Mouse (Mus musculus): ENCODE results near the gene C1qtnf1. TPM values are rescaled to one million over a fixed set of nuclear protein-coding genes. Genes with fewer than 3 reads are reported as not detected.
A peak's percentile ranks its signal among the peaks of the same experiment; 100 is the strongest.
"Not testable (repeated sequence)": the region's sequence is repeated elsewhere in the genome, so short reads cannot be mapped to it uniquely, and the experiment has no call there.

Gene C1qtnf1
- 1.9 and 2.0 TPM in 2 replicates for polyA plus RNA-seq (2015; fragmentation: Nextera tagmentation; extraction: Ambion mirVana)

DNA sequence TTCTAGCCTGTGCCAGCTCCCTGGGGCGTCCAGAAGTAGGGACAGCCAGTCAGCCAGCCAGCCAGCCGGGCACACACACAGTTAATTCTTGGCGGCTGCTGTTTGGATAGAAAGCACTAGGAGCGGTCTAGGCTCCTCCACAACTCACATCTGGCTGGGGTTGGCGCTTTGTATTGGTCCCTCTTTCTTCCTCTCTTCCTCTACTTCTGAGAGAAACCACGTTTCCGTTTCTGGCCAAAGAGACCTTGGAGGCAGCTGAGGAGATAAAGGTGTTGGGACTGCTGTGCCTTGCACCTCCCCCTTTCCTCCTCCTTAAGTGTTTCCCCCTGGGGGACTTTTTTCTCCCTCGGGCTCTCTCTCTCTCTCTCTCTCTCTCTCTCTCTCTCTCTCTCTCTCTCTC lies at the start of gene C1qtnf1:
Gene C1qtnf1, plus strand, starts transcription at position 218 of the 400 bp plus-strand sequence.
- peak within 1 kb of the TSS; percentile 18 for H3K4me2 ChIP-seq
- peaks cover 5% of the 10 kb centered on the region; the same call in 1 of the 2 replicates for H3K4me1 ChIP-seq (replicated peaks)
- 1% methylated on average over 8 of the region's 8 CpGs for WGBS (ENCODE audit: insufficient replicate concordance)
- H3K27ac ChIP-seq (replicated peaks), result peak within 1 kb of the TSS; percentile 55
- no peaks in the 10 kb centered on the region for H3K36me3 ChIP-seq (replicated peaks)
- H3K27me3 ChIP-seq, result peaks cover 43% of the 10 kb centered on the region
- H3K4me3 ChIP-seq (replicated peaks), result no peak within 1 kb of the TSS
- no peak within 1 kb of the TSS for H3K9ac ChIP-seq
- ATAC-seq (ENCODE audit: insufficient read depth), result no peak
- no peaks in the 10 kb centered on the region for H3K9me3 ChIP-seq (replicated peaks)

GRCm38 (mm10) chr11:118378656-118379055 lies 49.3 kb upstream of the C1qtnf1 start:
- ATAC-seq (ENCODE audit: insufficient read depth), result no peak
- WGBS (ENCODE audit: insufficient replicate concordance), result 58% methylated on average over 6 of the region's 6 CpGs
- Histone ChIP-seq H3K9me3 (replicated peaks) (no peaks in the 10 kb centered on the region), H3K36me3 (replicated peaks) (no peaks in the 10 kb centered on the region), H3K4me3 (replicated peaks) (no peak overlapping the region), H3K27me3 (no peaks in the 10 kb centered on the region), H3K4me1 (replicated peaks) (no peaks in the 10 kb centered on the region), H3K9ac (no peak overlapping the region), H3K4me2 (no peak overlapping the region), H3K27ac (replicated peaks) (no peak overlapping the region)

GRCm38 (mm10) chr11:118379251-118380009 lies 48.6 kb upstream of the C1qtnf1 start:
- Histone ChIP-seq H3K9me3 (replicated peaks) (no peaks in the 10 kb centered on the region), H3K9ac (no peak overlapping the region), H3K27ac (replicated peaks) (no peak overlapping the region), H3K4me3 (replicated peaks) (no peak overlapping the region), H3K36me3 (replicated peaks) (no peaks in the 10 kb centered on the region), H3K27me3 (no peaks in the 10 kb centered on the region), H3K4me1 (replicated peaks) (no peaks in the 10 kb centered on the region), H3K4me2 (no peak overlapping the region)
- no peak for ATAC-seq (ENCODE audit: insufficient read depth)
- 31% methylated on average over 11 of the region's 11 CpGs for WGBS (ENCODE audit: insufficient replicate concordance)

- H3K4me1 ChIP-seq (replicated peaks); H3K4me2 ChIP-seq; H3K9ac ChIP-seq; H3K27ac ChIP-seq (replicated peaks); H3K9me3 ChIP-seq (replicated peaks); H3K4me3 ChIP-seq (replicated peaks); H3K27me3 ChIP-seq; H3K36me3 ChIP-seq (replicated peaks); ATAC-seq (ENCODE audit: insufficient read depth): not testable (repeated sequence)
- 81% methylated on average over 13 of the region's 13 CpGs for WGBS (ENCODE audit: insufficient replicate concordance)
Measured at GRCm38 (mm10) chr11:118387816-118388215, 40.2 kb upstream of the C1qtnf1 start.

DNA sequence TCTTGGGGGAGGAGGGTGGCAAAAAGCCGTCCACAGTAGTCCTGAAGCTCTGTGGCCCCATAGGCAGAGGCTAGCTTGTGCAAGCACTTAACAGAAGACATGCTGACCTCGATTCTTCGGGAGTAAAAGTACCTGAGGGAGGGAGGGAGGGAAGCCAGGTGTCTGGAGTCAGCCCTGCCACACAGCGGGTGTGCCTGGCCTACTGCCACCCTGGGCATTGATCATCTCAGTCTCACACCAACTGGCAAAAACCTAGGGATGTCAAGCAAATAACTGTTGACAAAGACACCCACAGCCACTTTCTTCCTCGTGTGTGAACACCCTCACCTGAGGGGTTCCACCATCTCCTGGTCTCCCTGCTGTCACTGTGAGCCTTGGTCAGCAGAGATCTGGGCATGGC lies 34.0 kb upstream of the C1qtnf1 start:
- Histone ChIP-seq H3K27me3 (no peaks in the 10 kb centered on the region), H3K4me3 (replicated peaks) (no peak overlapping the region), H3K4me2 (no peak overlapping the region), H3K9me3 (replicated peaks) (no peaks in the 10 kb centered on the region), H3K9ac (no peak overlapping the region), H3K27ac (replicated peaks) (no peak overlapping the region), H3K36me3 (replicated peaks) (peaks cover 15% of the 10 kb centered on the region), H3K4me1 (replicated peaks) (0 out of 2 replicates have a peak, but pooled peaks cover under 1% of the 10 kb centered on the region)
- ATAC-seq (ENCODE audit: insufficient read depth), result no peak
- 60% methylated on average over 5 of the region's 5 CpGs for WGBS (ENCODE audit: insufficient replicate concordance)

DNA sequence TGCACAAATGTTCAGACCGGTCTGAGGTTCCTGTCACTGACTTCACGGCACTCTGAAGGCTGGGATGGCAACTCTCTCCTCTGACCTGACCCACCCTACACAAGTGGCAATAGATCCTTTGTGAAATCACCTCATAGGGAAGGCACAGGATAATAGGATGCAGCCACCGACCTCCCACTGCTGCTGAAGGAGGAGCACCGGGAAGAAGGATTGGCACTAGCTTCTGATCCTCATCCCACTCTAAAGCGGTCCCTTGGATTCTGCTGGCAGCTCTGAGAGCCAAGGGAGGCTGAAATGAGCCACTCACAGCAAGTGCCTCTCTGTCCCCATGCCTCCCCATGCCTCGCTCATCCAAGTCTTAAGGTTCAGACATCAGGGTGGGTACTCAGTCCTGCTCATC lies 33.5 kb upstream of the C1qtnf1 start:
- Histone ChIP-seq H3K27me3 (no peaks in the 10 kb centered on the region), H3K9ac (no peak overlapping the region), H3K27ac (replicated peaks) (no peak overlapping the region), H3K4me1 (replicated peaks) (peaks cover 6% of the 10 kb centered on the region), H3K9me3 (replicated peaks) (no peaks in the 10 kb centered on the region), H3K4me3 (replicated peaks) (no peak overlapping the region), H3K36me3 (replicated peaks) (peaks cover 15% of the 10 kb centered on the region), H3K4me2 (no peak overlapping the region)
- 57% methylated on average over 6 of the region's 6 CpGs for WGBS (ENCODE audit: insufficient replicate concordance)
- no peak for ATAC-seq (ENCODE audit: insufficient read depth)

- peaks cover 35% of the 10 kb centered on the region for H3K4me1 ChIP-seq (replicated peaks)
- H3K4me3 ChIP-seq (replicated peaks), result no peak overlapping the region
- no peak overlapping the region for H3K9ac ChIP-seq
- no peaks in the 10 kb centered on the region for H3K9me3 ChIP-seq (replicated peaks)
- ATAC-seq (ENCODE audit: insufficient read depth), result no peak
- H3K27ac ChIP-seq (replicated peaks), result no peak overlapping the region
- 77% methylated on average over 26 of the region's 26 CpGs for WGBS (ENCODE audit: insufficient replicate concordance)
- H3K36me3 ChIP-seq (replicated peaks), result peaks cover 15% of the 10 kb centered on the region
- no peak overlapping the region for H3K4me2 ChIP-seq
- no peaks in the 10 kb centered on the region for H3K27me3 ChIP-seq
Measured at GRCm38 (mm10) chr11:118397806-118398530, 30.0 kb upstream of the C1qtnf1 start.

DNA sequence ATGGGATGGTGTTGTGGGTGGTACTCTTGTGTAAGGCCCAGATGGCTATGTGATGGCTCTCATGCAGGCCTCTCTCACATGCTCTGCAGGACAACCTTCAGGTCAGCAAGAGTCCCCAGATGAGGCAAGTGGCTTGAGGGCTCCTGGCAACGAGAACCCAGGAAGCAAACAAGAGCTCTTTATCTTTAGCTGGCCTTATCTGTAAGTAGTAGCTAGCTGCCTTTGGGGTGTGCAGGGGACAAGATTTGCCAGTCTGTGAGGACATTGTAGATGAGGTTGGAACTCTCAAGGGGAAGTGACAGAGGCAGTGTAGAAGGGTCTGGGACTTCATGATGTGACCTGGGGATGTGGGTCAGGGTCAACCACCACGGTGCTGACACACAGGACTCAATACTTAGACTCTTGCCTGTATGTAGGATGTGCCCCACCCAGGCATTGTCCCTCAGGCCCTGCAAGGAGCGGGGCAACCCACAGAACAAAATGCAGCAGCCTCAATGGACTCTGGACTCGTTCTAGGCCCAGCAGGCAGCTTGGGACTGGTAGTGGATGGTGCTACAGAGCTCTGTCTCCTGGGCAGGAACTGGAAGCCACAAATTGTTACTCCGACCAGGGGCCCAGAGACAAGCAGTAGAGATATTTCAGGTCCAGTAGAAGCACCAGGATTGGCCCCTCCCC lies 28.0 kb upstream of the C1qtnf1 start:
- no peak overlapping the region for H3K9ac ChIP-seq
- peak; percentile 17; the same call in 1 of the 2 replicates for ATAC-seq (ENCODE audit: insufficient read depth)
- H3K27ac ChIP-seq (replicated peaks), result peak overlapping the region; percentile 51
- H3K36me3 ChIP-seq (replicated peaks), result peaks cover 15% of the 10 kb centered on the region
- H3K4me2 ChIP-seq, result peak overlapping the region; percentile 55
- H3K4me1 ChIP-seq (replicated peaks), result peaks cover 35% of the 10 kb centered on the region
- no peaks in the 10 kb centered on the region for H3K9me3 ChIP-seq (replicated peaks)
- H3K4me3 ChIP-seq (replicated peaks), result 0 out of 2 replicates have a peak overlapping the region, but pooled peaks have one; percentile 34
- WGBS (ENCODE audit: insufficient replicate concordance), result 10% methylated on average over 5 of the region's 5 CpGs
- H3K27me3 ChIP-seq, result no peaks in the 10 kb centered on the region

- Histone ChIP-seq H3K4me3 (replicated peaks) (peak overlapping the region; percentile 34), H3K36me3 (replicated peaks) (peaks cover 14% of the 10 kb centered on the region), H3K9ac (no peak overlapping the region), H3K4me1 (replicated peaks) (peaks cover 35% of the 10 kb centered on the region), H3K27me3 (no peaks in the 10 kb centered on the region), H3K9me3 (replicated peaks) (no peaks in the 10 kb centered on the region), H3K4me2 (peak overlapping the region; percentile 55), H3K27ac (replicated peaks) (peak overlapping the region; percentile 51)
- ATAC-seq (ENCODE audit: insufficient read depth), result no peak
- 10% methylated on average over 6 of the region's 6 CpGs for WGBS (ENCODE audit: insufficient replicate concordance)
Measured at GRCm38 (mm10) chr11:118400566-118400936, 27.5 kb upstream of the C1qtnf1 start.

DNA sequence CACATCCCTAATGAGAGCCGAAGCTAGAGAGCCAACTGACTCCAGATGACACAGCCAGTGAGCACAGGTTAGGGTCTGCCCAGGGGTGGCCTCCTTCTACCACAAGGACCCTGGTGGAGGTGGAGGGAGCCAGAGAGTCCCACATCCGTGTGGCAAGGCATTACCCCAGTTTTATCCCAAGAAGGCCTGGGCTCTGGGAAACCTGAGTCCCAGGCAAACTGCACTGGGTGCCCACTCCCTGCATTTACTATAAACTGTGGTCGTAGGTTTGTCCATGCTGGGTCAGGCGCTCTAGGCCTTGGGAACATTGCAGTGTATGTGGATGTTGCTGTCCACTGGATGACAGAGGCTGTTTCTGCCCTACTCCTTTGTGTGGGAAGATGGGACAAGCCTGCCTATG lies 26.8 kb upstream of the C1qtnf1 start:
- Histone ChIP-seq H3K36me3 (replicated peaks) (peaks cover 8% of the 10 kb centered on the region), H3K9me3 (replicated peaks) (no peaks in the 10 kb centered on the region), H3K9ac (0 out of 2 replicates have a peak overlapping the region, but pooled peaks have one; percentile 4), H3K4me3 (replicated peaks) (peak overlapping the region; percentile 34), H3K27me3 (no peaks in the 10 kb centered on the region), H3K27ac (replicated peaks) (peak overlapping the region; percentile 68), H3K4me1 (replicated peaks) (peaks cover 35% of the 10 kb centered on the region), H3K4me2 (peak overlapping the region; percentile 55)
- WGBS (ENCODE audit: insufficient replicate concordance), result 60% methylated on average over 4 of the region's 4 CpGs
- peak; percentile 7; the same call in 1 of the 2 replicates for ATAC-seq (ENCODE audit: insufficient read depth)
